Mouse (Mus musculus): Measurements from ENCODE around the gene Pnpla7. TPM values are rescaled to one million over a fixed set of nuclear protein-coding genes. Genes with fewer than 3 reads are reported as not detected.

Pnpla7 gene
- 117 to 130 TPM (median 125 TPM) in 4 replicates for total RNA-seq (2023; ENCODE audit: inconsistent age)

GRCm38 (mm10) chr2:24975704-24976297, at the start of gene Pnpla7:
Gene Pnpla7, plus strand, starts transcription at chr2:24976033.

GRCm38 (mm10) chr2:24935057-24935796, 40.6 kb upstream of the Pnpla7 start, which contains the start of gene Arrdc1:
Gene Arrdc1, minus strand, starts transcription at chr2:24935252.

GRCm38 (mm10) chr2:24949421-24950188, 26.2 kb upstream of the Pnpla7 start, which contains the start of gene Zmynd19:
Gene Zmynd19, plus strand, starts transcription at chr2:24949792.

GRCm38 (mm10) chr2:24962304-24963000, 13.4 kb upstream of the Pnpla7 start, which contains the start of gene Dph7:
Gene Dph7, plus strand, starts transcription at chr2:24962400.

GRCm38 (mm10) chr2:24974906-24975703, 728 bp upstream of the Pnpla7 start, which contains the start of gene Mrpl41:
Gene Mrpl41, minus strand, starts transcription at chr2:24975098.

GRCm38 (mm10) chr2:25054221-25055067, 78.6 kb downstream of the Pnpla7 start, which contains the start of gene Nsmf:
Gene Nsmf, plus strand, starts transcription at chr2:25054355.

GRCm38 (mm10) chr2:25080076-25080475, 104.2 kb downstream of the Pnpla7 start, which contains the start of gene Entpd8:
Gene Entpd8, plus strand, starts transcription at chr2:25080304.

GRCm38 (mm10) chr2:25095109-25095850, 119.4 kb downstream of the Pnpla7 start, which contains the start of gene Noxa1:
Gene Noxa1, minus strand, starts transcription at chr2:25095149.

Other genes starting within 250 kb of the Pnpla7 start
- gene Cacna1b, start 212.9 kb upstream of the Pnpla7 start, total RNA-seq (2023; ENCODE audit: inconsistent age) = 0.06 to 0.84 TPM (median 0.38 TPM) in 3 of 4 replicates, not detected in the other
- gene Ehmt1, start 56.4 kb upstream of the Pnpla7 start, total RNA-seq (2023; ENCODE audit: inconsistent age) = 107 to 123 TPM (median 119 TPM) in 4 replicates
- gene Arrdc1, start 40.8 kb upstream of the Pnpla7 start, total RNA-seq (2023; ENCODE audit: inconsistent age) = 125 to 147 TPM (median 141 TPM) in 4 replicates
- 13.7 to 21.0 TPM (median 17.2 TPM) in 4 replicates for gene Zmynd19, start 26.2 kb upstream of the Pnpla7 start, total RNA-seq (2023; ENCODE audit: inconsistent age)
- 14.7 to 21.6 TPM (median 15.3 TPM) in 4 replicates for gene Dph7, start 13.6 kb upstream of the Pnpla7 start, total RNA-seq (2023; ENCODE audit: inconsistent age)
- 19.6 to 23.9 TPM (median 21.2 TPM) in 4 replicates for gene Mrpl41, start 935 bp upstream of the Pnpla7 start, total RNA-seq (2023; ENCODE audit: inconsistent age)
- 39.7 to 51.9 TPM (median 44.9 TPM) in 4 replicates for gene Nsmf, start 78.3 kb downstream of the Pnpla7 start, total RNA-seq (2023; ENCODE audit: inconsistent age)
- not detected in 4 replicates for gene Entpd8, start 104.3 kb downstream of the Pnpla7 start, total RNA-seq (2023; ENCODE audit: inconsistent age)
- not detected in 4 replicates for gene Noxa1, start 119.1 kb downstream of the Pnpla7 start, total RNA-seq (2023; ENCODE audit: inconsistent age)
- 5.3 to 6.8 TPM (median 6.0 TPM) in 4 replicates for gene Nrarp, start 204.7 kb downstream of the Pnpla7 start, total RNA-seq (2023; ENCODE audit: inconsistent age)
- gene Tor4a, start 220.9 kb downstream of the Pnpla7 start, total RNA-seq (2023; ENCODE audit: inconsistent age) = 28.8 to 32.8 TPM (median 31.4 TPM) in 4 replicates
- gene Nelfb, start 235.5 kb downstream of the Pnpla7 start, total RNA-seq (2023; ENCODE audit: inconsistent age) = 71.2 to 97.5 TPM (median 84.8 TPM) in 4 replicates
- gene Stpg3, start 238.6 kb downstream of the Pnpla7 start, total RNA-seq (2023; ENCODE audit: inconsistent age) = not detected in 4 replicates
- gene Fam166a, start 242.7 kb downstream of the Pnpla7 start, total RNA-seq (2023; ENCODE audit: inconsistent age) = not detected in 4 replicates
- gene Tubb4b, start 248.7 kb downstream of the Pnpla7 start, total RNA-seq (2023; ENCODE audit: inconsistent age) = 114 to 127 TPM (median 119 TPM) in 4 replicates